Mouse (Mus musculus): ENCODE results near the gene Gm37240.

- TF ChIP-seq EP300 (IDR thresholded peaks at IDR 0.05; ENCODE audit: insufficient read depth, low read depth, low read length) = no peak
- TF ChIP-seq CTCF (IDR thresholded peaks at IDR 0.05; ENCODE audit: low read depth, low read length) = no peak
- no peak for TF ChIP-seq POLR2A (IDR thresholded peaks at IDR 0.05; ENCODE audit: insufficient read depth, low read length)
These were observed 1079.5 kb downstream of the Gm37240 start for GRCm38 (mm10) chr3:84807826-84808225.

All from ES-Bruce4 (cell line).